Mouse (Mus musculus) limb, embryonic 11.5 days (tissue): ENCODE data around the gene Prickle3. TPM values are rescaled to one million over a fixed set of nuclear protein-coding genes. Genes with fewer than 3 reads are reported as not detected.

Experiments used
- ATAC-seq: fragments of 200-750 bp; cut with Nextera tagmentation; 2 replicates; pipeline ENCODE4 v1.8.0; 2017; ENCODE audit warnings: low read depth; ENCODE audit not compliant: insufficient number of reproducible peaks, low FRiP score, low TSS enrichment
- DNase-seq: peaks from one replicate; pipeline ENCODE4 v3.0.0-alpha.2; 2015; ENCODE audit warnings: low spot score
- H3K27ac ChIP-seq: fragments of 300-500 bp; sonication (generic); replicated peaks from 2 replicates; pipeline ENCODE4 v1.5.1; 2014; ENCODE audit warnings: low read depth, mild to moderate bottlenecking, low read length
- H3K27me3 ChIP-seq: fragments of 300-500 bp; sonication (generic); 2 replicates; pipeline ENCODE4 v1.6.1; 2014; ENCODE audit warnings: mild to moderate bottlenecking, low read length, mixed read lengths; ENCODE audit not compliant: control insufficient read depth, insufficient read depth
- H3K36me3 ChIP-seq: fragments of 300-500 bp; sonication (generic); 2 replicates; pipeline ENCODE4 v1.6.1; 2014; ENCODE audit warnings: mild to moderate bottlenecking, low read length, moderate library complexity, mixed read lengths; ENCODE audit not compliant: control insufficient read depth, insufficient read depth
- H3K4me1 ChIP-seq: fragments of 300-500 bp; sonication (generic); 2 replicates; pipeline ENCODE4 v1.6.1; 2014; ENCODE audit warnings: low read length, mixed read lengths; ENCODE audit not compliant: control insufficient read depth, insufficient read depth
- H3K4me2 ChIP-seq: fragments of 300-500 bp; sonication (generic); 2 replicates; pipeline ENCODE4 v1.6.1; 2014; ENCODE audit warnings: low read depth, mild to moderate bottlenecking, moderate library complexity; ENCODE audit not compliant: severe bottlenecking
- H3K4me3 ChIP-seq: fragments of 300-500 bp; sonication (generic); 2 replicates; pipeline ENCODE4 v1.5.1; 2014; ENCODE audit warnings: low read depth, low read length
- H3K9ac ChIP-seq: fragments of 300-500 bp; sonication (generic); 2 replicates; pipeline ENCODE4 v1.6.1; 2014; ENCODE audit warnings: mild to moderate bottlenecking, low read length
- H3K9me3 ChIP-seq: fragments of 300-500 bp; sonication (generic); 2 replicates; pipeline ENCODE4 v1.6.1; 2016; ENCODE audit warnings: low read length; ENCODE audit not compliant: control insufficient read depth
- WGBS: fragments of 180-500 bp; shearing (Covaris S2); extraction: QIAGEN DNeasy Blood & Tissue Kit; methylation state at CpG from one replicate; pipeline ENCODE4 v1.1.7; 2014; 5-methylcytosine and 5-hydroxymethylcytosine counted together
- polyA plus RNA-seq: library from polyadenylated mRNA; unstranded; fragments of >200 nt; fragmentation: Nextera tagmentation; extraction: Ambion mirVana; gene quantifications from 2 replicates; pipeline ENCODE4 v1.2.1, GENCODE M21; 2014

Prickle3 gene
- polyA plus RNA-seq, 1 experiment from 2014 or later: 5.6 TPM

DNA sequence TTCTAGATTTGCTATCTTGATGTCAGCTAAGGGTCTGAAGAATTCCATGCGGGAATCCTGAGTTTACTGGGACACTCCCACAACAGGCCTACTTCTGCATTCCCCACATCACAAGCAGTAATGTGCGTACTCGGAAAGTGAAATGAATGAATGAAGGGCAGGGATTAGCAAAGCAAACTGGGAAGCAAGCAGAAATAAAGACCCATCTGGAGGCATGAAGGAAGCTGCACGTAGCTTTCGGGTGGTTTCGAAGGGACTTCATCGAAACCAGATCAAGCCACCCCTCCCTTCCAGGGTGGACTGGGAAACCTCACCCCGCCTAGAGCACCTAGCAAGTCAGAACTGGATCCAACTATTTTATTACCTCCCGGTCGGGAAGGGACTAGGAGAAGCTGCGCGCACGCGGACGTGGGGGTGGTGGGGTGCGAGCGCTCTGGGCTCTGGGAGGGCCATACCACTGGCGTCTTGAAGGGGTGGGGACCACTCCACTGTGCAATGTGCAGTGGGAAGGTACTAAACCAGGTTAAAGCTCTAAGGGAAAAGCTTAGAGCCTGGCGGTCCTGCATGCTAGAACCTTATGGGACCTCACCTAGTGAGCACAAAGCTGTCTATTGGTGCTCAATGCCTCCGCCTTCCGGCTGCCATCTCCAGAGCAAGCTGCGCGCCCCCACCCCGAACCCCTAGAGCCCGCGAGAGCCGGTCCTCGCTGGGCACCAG, 17.4 kb downstream of the Prickle3 start:
- Histone ChIP-seq H3K27me3 (no peaks in the 10 kb centered on the region), H3K4me1 (no peaks in the 10 kb centered on the region), H3K4me2 (peak overlapping the region; percentile 38), H3K36me3 (no peaks in the 10 kb centered on the region), H3K27ac (no peak overlapping the region), H3K4me3 (no peak overlapping the region), H3K9ac (0 out of 2 replicates have a peak overlapping the region, but pooled peaks have one; percentile 2), H3K9me3 (no peaks in the 10 kb centered on the region; the same call in 1 of the 2 replicates)
- 31% methylated on average over 26 of the region's 28 CpGs for WGBS
- peak; percentile 44 for DNase-seq
- ATAC-seq: 0 out of 2 replicates have a peak, but pooled peaks have one; percentile 41

- Histone ChIP-seq H3K9ac (0 out of 2 replicates have a peak overlapping the region, but pooled peaks have one; percentile 2), H3K4me2 (peak overlapping the region; percentile 38), H3K27me3 (no peaks in the 10 kb centered on the region), H3K9me3 (no peaks in the 10 kb centered on the region; the same call in 1 of the 2 replicates), H3K4me1 (no peaks in the 10 kb centered on the region), H3K4me3 (no peak overlapping the region), H3K27ac (no peak overlapping the region), H3K36me3 (no peaks in the 10 kb centered on the region)
- no peak for DNase-seq
- ATAC-seq: 0 out of 2 replicates have a peak, but pooled peaks have one; percentile 20
- WGBS: 47% methylated on average over 10 of the region's 10 CpGs
Measured at GRCm38 (mm10) chrX:7675001-7675380, 17.9 kb downstream of the Prickle3 start.

DNA sequence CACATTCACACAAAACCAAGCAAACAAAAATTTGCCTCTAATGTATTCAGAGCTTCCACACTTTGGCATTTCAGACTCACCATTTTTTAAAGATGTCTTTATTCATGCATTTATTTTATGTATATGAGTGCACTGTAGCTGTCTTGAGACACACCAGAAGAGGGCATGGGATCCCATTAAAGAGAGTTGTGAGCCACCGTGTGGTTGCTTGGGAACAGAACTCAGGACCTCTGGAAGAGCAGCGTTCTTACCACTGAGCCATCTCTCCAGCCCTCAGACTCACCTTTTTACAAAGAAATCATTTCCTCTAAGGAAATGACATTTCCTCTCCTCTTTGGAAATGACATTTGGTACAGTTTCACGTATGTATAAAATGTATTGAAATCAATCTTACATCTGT, 21.9 kb downstream of the Prickle3 start:
- H3K9ac ChIP-seq: no peak overlapping the region
- no peaks in the 10 kb centered on the region for H3K36me3 ChIP-seq
- no peaks in the 10 kb centered on the region for H3K27me3 ChIP-seq
- H3K4me3 ChIP-seq: no peak overlapping the region
- DNase-seq: no peak
- 59% methylated on average over 3 of the region's 3 CpGs for WGBS
- H3K9me3 ChIP-seq: no peaks in the 10 kb centered on the region; the same call in 1 of the 2 replicates
- no peak for ATAC-seq
- no peaks in the 10 kb centered on the region for H3K4me1 ChIP-seq
- no peak overlapping the region for H3K27ac ChIP-seq
- no peak overlapping the region for H3K4me2 ChIP-seq

GRCm38 (mm10) chrX:7679405-7680056, 22.5 kb downstream of the Prickle3 start:
- WGBS: 20% methylated on average over 27 of the region's 27 CpGs
- Histone ChIP-seq H3K9me3 (no peaks in the 10 kb centered on the region; the same call in 1 of the 2 replicates), H3K4me1 (no peaks in the 10 kb centered on the region), H3K36me3 (no peaks in the 10 kb centered on the region), H3K9ac (0 out of 2 replicates have a peak overlapping the region, but pooled peaks have one; percentile 2), H3K4me2 (peak overlapping the region; percentile 40; the same call in 1 of the 2 replicates), H3K27ac (no peak overlapping the region), H3K4me3 (0 out of 2 replicates have a peak overlapping the region, but pooled peaks have one; percentile 2), H3K27me3 (no peaks in the 10 kb centered on the region)
- ATAC-seq: peak; percentile 90
- peak; percentile 90 for DNase-seq

DNA sequence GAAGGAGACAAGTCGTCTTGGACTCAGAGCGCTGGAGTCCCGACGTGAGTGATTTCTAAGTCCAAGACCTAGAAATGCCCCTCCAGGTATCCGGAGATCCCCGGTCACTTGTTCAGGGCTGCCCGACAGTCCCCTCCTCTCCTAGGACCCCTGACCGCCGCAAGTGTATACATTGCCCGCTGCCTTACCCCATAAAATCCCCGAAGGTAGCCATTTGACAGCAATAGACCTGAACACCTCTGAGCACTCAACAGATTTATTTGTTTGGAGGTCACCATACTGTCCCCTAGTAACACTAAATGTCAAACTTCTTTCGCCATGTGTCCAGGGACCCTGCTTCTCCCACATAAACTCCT, 23.0 kb downstream of the Prickle3 start:
- no peak; the same call in 1 of the 2 replicates for ATAC-seq

GRCm38 (mm10) chrX:7680864-7681263, 23.8 kb downstream of the Prickle3 start, which contains the start of gene Magix:
Gene Magix, minus strand, starts transcription at chrX:7681251.
- Histone ChIP-seq H3K27me3 (no peaks in the 10 kb centered on the region), H3K9ac (no peak within 1 kb of the TSS), H3K4me2 (peak within 1 kb of the TSS; percentile 40; the same call in 1 of the 2 replicates), H3K27ac (no peak within 1 kb of the TSS), H3K36me3 (no peaks in the 10 kb centered on the region), H3K9me3 (no peaks in the 10 kb centered on the region; the same call in 1 of the 2 replicates), H3K4me3 (0 out of 2 replicates have a peak within 1 kb of the TSS, but pooled peaks have one; percentile 2), H3K4me1 (no peaks in the 10 kb centered on the region)
- WGBS: 66% methylated on average over 14 of the region's 14 CpGs
- DNase-seq: no peak
- ATAC-seq: no peak

More for the DNA sequence above, 23.0 kb downstream of the Prickle3 start:
- H3K27me3 ChIP-seq: no peaks in the 10 kb centered on the region
- DNase-seq: no peak
- 0 out of 2 replicates have a peak overlapping the region, but pooled peaks have one; percentile 2 for H3K9ac ChIP-seq
- H3K27ac ChIP-seq: no peak overlapping the region
- H3K4me2 ChIP-seq: peak overlapping the region; percentile 40; the same call in 1 of the 2 replicates
- 30% methylated on average over 12 of the region's 12 CpGs for WGBS
- H3K9me3 ChIP-seq: no peaks in the 10 kb centered on the region; the same call in 1 of the 2 replicates
- no peaks in the 10 kb centered on the region for H3K4me1 ChIP-seq
- 0 out of 2 replicates have a peak overlapping the region, but pooled peaks have one; percentile 2 for H3K4me3 ChIP-seq
- no peaks in the 10 kb centered on the region for H3K36me3 ChIP-seq

DNA sequence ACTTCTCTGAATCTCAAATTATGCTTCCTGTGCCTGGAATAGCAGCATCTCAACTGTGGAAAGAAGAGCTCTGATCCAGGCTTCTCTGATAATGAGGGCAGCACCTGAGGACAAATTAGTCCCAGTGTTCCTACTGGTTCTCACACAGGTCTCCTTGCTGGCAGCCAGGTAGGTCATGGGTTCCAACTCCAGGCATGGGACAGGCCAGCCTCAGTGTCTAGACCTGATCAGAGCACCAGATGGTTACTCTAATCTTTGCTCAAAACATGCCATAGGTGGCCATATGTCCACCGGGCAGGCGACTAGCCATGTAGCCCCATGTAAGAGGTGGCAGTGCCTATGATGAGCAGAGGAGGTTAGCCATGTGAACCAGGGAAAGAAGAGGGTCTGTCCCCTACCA, 31.3 kb downstream of the Prickle3 start:
- no peak for ATAC-seq
- Histone ChIP-seq H3K27ac (no peak overlapping the region), H3K4me3 (no peak overlapping the region), H3K36me3 (no peaks in the 10 kb centered on the region), H3K4me2 (no peak overlapping the region), H3K4me1 (no peaks in the 10 kb centered on the region), H3K27me3 (no peaks in the 10 kb centered on the region), H3K9me3 (no peaks in the 10 kb centered on the region), H3K9ac (no peak overlapping the region)
- DNase-seq: no peak
- 88% methylated on average over 2 of the region's 2 CpGs for WGBS

DNA sequence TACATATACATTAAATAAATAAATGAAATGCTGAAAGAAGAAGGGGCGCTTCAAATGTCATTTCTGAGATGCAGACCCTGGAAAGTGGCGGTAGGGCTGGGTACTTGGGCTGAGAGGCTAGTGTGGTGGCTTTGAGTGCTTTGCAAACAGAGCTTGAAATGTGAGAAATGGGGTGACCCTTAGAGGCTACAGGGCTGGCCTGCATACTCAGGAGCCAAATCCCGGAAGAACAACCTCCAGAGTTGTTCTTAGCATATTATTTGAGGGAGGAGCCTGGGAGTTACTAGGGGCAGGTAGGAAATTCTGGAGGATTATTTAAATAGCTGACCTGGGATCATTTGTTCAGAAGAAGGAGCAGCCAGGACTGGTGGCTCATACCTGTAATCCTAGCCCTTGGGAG, 33.4 kb downstream of the Prickle3 start:
- H3K4me2 ChIP-seq: no peak overlapping the region
- no peak for ATAC-seq
- H3K27ac ChIP-seq: no peak overlapping the region
- no peaks in the 10 kb centered on the region for H3K27me3 ChIP-seq
- H3K36me3 ChIP-seq: no peaks in the 10 kb centered on the region
- no peaks in the 10 kb centered on the region for H3K9me3 ChIP-seq
- no peak overlapping the region for H3K4me3 ChIP-seq
- DNase-seq: no peak
- WGBS: 73% methylated on average over 3 of the region's 3 CpGs
- no peaks in the 10 kb centered on the region for H3K4me1 ChIP-seq
- no peak overlapping the region for H3K9ac ChIP-seq
